Mouse (Mus musculus) adrenal gland, postnatal 10 days (tissue): ENCODE results near the gene 4930558K02Rik. TPM values are rescaled to one million over a fixed set of nuclear protein-coding genes. Genes with fewer than 3 reads are reported as not detected.

Experiments used
- DNase-seq: peaks from one replicate; pipeline ENCODE4 v3.0.0; 2021; ENCODE audit warnings: mixed read lengths
- total RNA-seq, 2 experiments: library from RNA; stranded (reverse); gene quantifications; 2 replicates each; pipeline ENCODE4 v1.2.3; 2021

Gene 4930558K02Rik
- total RNA-seq, 2 experiments from 2014 or later: not detected

- no peak for DNase-seq
These were observed 79.3 kb downstream of the 4930558K02Rik start for GRCm38 (mm10) chr1:161900129-161900528.

GRCm38 (mm10) chr1:161897235-161897634 is 82.2 kb downstream of the 4930558K02Rik start:
- no peak for DNase-seq

- no peak for DNase-seq
These were observed 83.3 kb downstream of the 4930558K02Rik start for GRCm38 (mm10) chr1:161896130-161896529.

- no peak for DNase-seq
These were observed 84.4 kb downstream of the 4930558K02Rik start for GRCm38 (mm10) chr1:161895014-161895413.

GRCm38 (mm10) chr1:161894553-161894952 is 84.9 kb downstream of the 4930558K02Rik start:
- DNase-seq: no peak

- no peak for DNase-seq
These were observed 85.3 kb downstream of the 4930558K02Rik start for GRCm38 (mm10) chr1:161894126-161894525.

Other genes starting within 250 kb of the 4930558K02Rik start
- gene Fasl, start 191.1 kb downstream of the 4930558K02Rik start, total RNA-seq: not detected
- gene Suco, start 103.0 kb downstream of the 4930558K02Rik start, total RNA-seq: 10 to 100 TPM; 32.9 to 34.0 TPM
- 10 to 100 TPM; 20.4 to 20.5 TPM for gene Pigc, start 10.4 kb downstream of the 4930558K02Rik start, total RNA-seq